Mouse (Mus musculus) erythroblast, embryonic 14.5 days (primary cell): ENCODE measurements around the gene Filip1. TPM values are rescaled to one million over a fixed set of nuclear protein-coding genes. Genes with fewer than 3 reads are reported as not detected.

ENCODE experiments used
- H3K27me3 ChIP-seq: 2 replicates; pipeline ENCODE4 v1.6.1; 2012; ENCODE audit warnings: inconsistent platforms; ENCODE audit not compliant: control insufficient read depth
- H3K36me3 ChIP-seq: 2 replicates; pipeline ENCODE4 v1.6.1; 2012; ENCODE audit warnings: mild to moderate bottlenecking, inconsistent platforms; ENCODE audit not compliant: control insufficient read depth
- H3K4me1 ChIP-seq: 2 replicates; pipeline ENCODE4 v1.6.1; 2012; ENCODE audit warnings: inconsistent platforms; ENCODE audit not compliant: control insufficient read depth
- H3K4me3 ChIP-seq: replicated peaks from 2 replicates; pipeline ENCODE3; 2012; ENCODE audit warnings: moderate library complexity, mild to moderate bottlenecking, inconsistent platforms
- H3K9me3 ChIP-seq: 2 replicates; pipeline ENCODE4 v1.6.1; 2012; ENCODE audit warnings: low read length, inconsistent platforms, mixed read lengths; ENCODE audit not compliant: control insufficient read depth
- GATA1 ChIP-seq: IDR thresholded peaks from 2 replicates; pipeline ENCODE4 v1.6.1; 2012; ENCODE audit warnings: low read length, inconsistent platforms, mixed read lengths
- TAL1 ChIP-seq: IDR thresholded peaks from 3 replicates; pipeline ENCODE4 v1.6.1; 2012; ENCODE audit warnings: low read length, inconsistent platforms, mixed read lengths
- polyA plus RNA-seq: library from polyadenylated mRNA; stranded (reverse); fragments of >175 nt; gene quantifications from 2 replicates; pipeline ENCODE4 v1.2.3, GENCODE M21; 2012

Filip1 gene
- polyA plus RNA-seq, 1 experiment: not detected

- TF ChIP-seq TAL1 (no peak), GATA1 (no peak)
- H3K4me1 ChIP-seq: no peaks in the 10 kb centered on the region
- H3K4me3 ChIP-seq: no peak overlapping the region
- no peaks in the 10 kb centered on the region for H3K27me3 ChIP-seq
- H3K9me3 ChIP-seq: no peaks in the 10 kb centered on the region
- no peaks in the 10 kb centered on the region for H3K36me3 ChIP-seq
Measured at GRCm38 (mm10) chr9:79958395-79958794, 54.3 kb downstream of the Filip1 start.

- TF ChIP-seq TAL1 (no peak), GATA1 (no peak)
- Histone ChIP-seq H3K36me3 (no peaks in the 10 kb centered on the region), H3K4me1 (no peaks in the 10 kb centered on the region), H3K27me3 (no peaks in the 10 kb centered on the region), H3K4me3 (no peak overlapping the region), H3K9me3 (no peaks in the 10 kb centered on the region)
Measured at GRCm38 (mm10) chr9:79954944-79955343, 57.7 kb downstream of the Filip1 start.

- no peaks in the 10 kb centered on the region for H3K36me3 ChIP-seq
- H3K4me3 ChIP-seq: no peak overlapping the region
- no peak for TF ChIP-seq GATA1
- TF ChIP-seq TAL1: no peak
- no peaks in the 10 kb centered on the region for H3K9me3 ChIP-seq
- H3K27me3 ChIP-seq: no peaks in the 10 kb centered on the region
- peaks cover 17% of the 10 kb centered on the region for H3K4me1 ChIP-seq
Measured at GRCm38 (mm10) chr9:79951984-79952383, 60.7 kb downstream of the Filip1 start.

- no peak for TF ChIP-seq TAL1
- no peak for TF ChIP-seq GATA1
- no peaks in the 10 kb centered on the region for H3K36me3 ChIP-seq
- H3K9me3 ChIP-seq: no peaks in the 10 kb centered on the region
- no peak overlapping the region for H3K4me3 ChIP-seq
- peaks cover 17% of the 10 kb centered on the region for H3K4me1 ChIP-seq
- no peaks in the 10 kb centered on the region for H3K27me3 ChIP-seq
Measured at GRCm38 (mm10) chr9:79951339-79951738, 61.3 kb downstream of the Filip1 start.

GRCm38 (mm10) chr9:79950666-79951065, 62.0 kb downstream of the Filip1 start:
- TF ChIP-seq GATA1 (no peak), TAL1 (no peak)
- H3K36me3 ChIP-seq: no peaks in the 10 kb centered on the region
- H3K27me3 ChIP-seq: no peaks in the 10 kb centered on the region
- no peak overlapping the region for H3K4me3 ChIP-seq
- H3K9me3 ChIP-seq: no peaks in the 10 kb centered on the region
- H3K4me1 ChIP-seq: peaks cover 17% of the 10 kb centered on the region

- no peak for TF ChIP-seq GATA1
- TF ChIP-seq TAL1: no peak
- no peaks in the 10 kb centered on the region for H3K9me3 ChIP-seq
- no peaks in the 10 kb centered on the region for H3K36me3 ChIP-seq
- H3K4me3 ChIP-seq: no peak overlapping the region
- no peaks in the 10 kb centered on the region for H3K27me3 ChIP-seq
- H3K4me1 ChIP-seq: peaks cover 17% of the 10 kb centered on the region
Measured at GRCm38 (mm10) chr9:79950038-79950437, 62.6 kb downstream of the Filip1 start.

- Histone ChIP-seq H3K4me3 (no peak overlapping the region), H3K36me3 (no peaks in the 10 kb centered on the region), H3K27me3 (no peaks in the 10 kb centered on the region), H3K4me1 (peaks cover 17% of the 10 kb centered on the region), H3K9me3 (no peaks in the 10 kb centered on the region)
- no peak for TF ChIP-seq TAL1
- no peak for TF ChIP-seq GATA1
Measured at GRCm38 (mm10) chr9:79948376-79948775, 64.3 kb downstream of the Filip1 start.

- Histone ChIP-seq H3K4me3 (no peak overlapping the region), H3K27me3 (no peaks in the 10 kb centered on the region), H3K4me1 (peaks cover 17% of the 10 kb centered on the region), H3K9me3 (no peaks in the 10 kb centered on the region), H3K36me3 (no peaks in the 10 kb centered on the region)
- TF ChIP-seq TAL1 (no peak), GATA1 (no peak)
Measured at GRCm38 (mm10) chr9:79947973-79948372, 64.7 kb downstream of the Filip1 start.

- no peaks in the 10 kb centered on the region for H3K27me3 ChIP-seq
- no peak overlapping the region for H3K4me3 ChIP-seq
- H3K9me3 ChIP-seq: no peaks in the 10 kb centered on the region
- TF ChIP-seq GATA1: no peak
- no peak for TF ChIP-seq TAL1
- peaks cover 17% of the 10 kb centered on the region for H3K4me1 ChIP-seq
- H3K36me3 ChIP-seq: no peaks in the 10 kb centered on the region
Measured at GRCm38 (mm10) chr9:79947414-79947813, 65.2 kb downstream of the Filip1 start.

GRCm38 (mm10) chr9:79944872-79945271, 67.8 kb downstream of the Filip1 start:
- H3K36me3 ChIP-seq: no peaks in the 10 kb centered on the region
- H3K4me3 ChIP-seq: no peak overlapping the region
- H3K9me3 ChIP-seq: no peaks in the 10 kb centered on the region
- no peaks in the 10 kb centered on the region for H3K27me3 ChIP-seq
- peaks cover 17% of the 10 kb centered on the region for H3K4me1 ChIP-seq
- no peak for TF ChIP-seq GATA1
- TF ChIP-seq TAL1: no peak
